Mouse (Mus musculus) heart, embryonic 11.5 days (tissue): ENCODE data around the gene Otud4. TPM values are rescaled to one million over a fixed set of nuclear protein-coding genes. Genes with fewer than 3 reads are reported as not detected.
A peak's percentile ranks its signal among the peaks of the same experiment; 100 is the strongest.

Experiments
- ATAC-seq: fragments of 200-750 bp; cut with Nextera tagmentation; replicated peaks from 2 replicates; pipeline ENCODE4 v1.8.0; 2017; ENCODE audit warnings: moderate library complexity; ENCODE audit not compliant: insufficient number of reproducible peaks, low FRiP score, low TSS enrichment
- H3K27ac ChIP-seq: fragments of 300-500 bp; sonication (generic); 2 replicates; pipeline ENCODE4 v1.5.1; 2014; ENCODE audit warnings: mild to moderate bottlenecking, low read depth, low read length
- H3K27me3 ChIP-seq: fragments of 300-500 bp; sonication (generic); 2 replicates; pipeline ENCODE4 v1.6.1; 2014; ENCODE audit warnings: mild to moderate bottlenecking, low read length, mixed read lengths; ENCODE audit not compliant: control insufficient read depth, insufficient read depth
- H3K36me3 ChIP-seq: fragments of 300-500 bp; sonication (generic); 2 replicates; pipeline ENCODE4 v1.6.1; 2014; ENCODE audit warnings: mild to moderate bottlenecking, low read length, moderate library complexity, mixed read lengths; ENCODE audit not compliant: control insufficient read depth, insufficient read depth
- H3K4me1 ChIP-seq: fragments of 300-500 bp; sonication (generic); 2 replicates; pipeline ENCODE4 v1.6.1; 2014; ENCODE audit warnings: low read length; ENCODE audit not compliant: control insufficient read depth, insufficient read depth
- H3K4me2 ChIP-seq: fragments of 300-500 bp; sonication (generic); 2 replicates; pipeline ENCODE4 v1.6.1; 2014; ENCODE audit warnings: mild to moderate bottlenecking, moderate library complexity
- H3K4me3 ChIP-seq: fragments of 300-500 bp; sonication (generic); 2 replicates; pipeline ENCODE4 v1.5.1; 2014; ENCODE audit warnings: low read depth, low read length
- H3K9ac ChIP-seq: fragments of 300-500 bp; sonication (generic); 2 replicates; pipeline ENCODE4 v1.6.1; 2014; ENCODE audit warnings: mild to moderate bottlenecking, low read depth, low read length, moderate library complexity
- H3K9me3 ChIP-seq: fragments of 300-500 bp; sonication (generic); replicated peaks from 2 replicates; pipeline ENCODE4 v1.6.1; 2016; ENCODE audit warnings: low read length; ENCODE audit not compliant: control insufficient read depth
- WGBS: fragments of 180-500 bp; shearing (Covaris S2); extraction: QIAGEN DNeasy Blood & Tissue Kit; methylation state at CpG from one replicate; pipeline ENCODE4 v1.1.7; 2014; ENCODE audit not compliant: insufficient replicate concordance; 5-methylcytosine and 5-hydroxymethylcytosine counted together
- polyA plus RNA-seq: library from polyadenylated mRNA; unstranded; fragments of >200 nt; fragmentation: Nextera tagmentation; extraction: Ambion mirVana; gene quantifications from 2 replicates; pipeline ENCODE4 v1.2.1, GENCODE M21; 2014

Gene Otud4
- polyA plus RNA-seq, 1 experiment from 2014 or later, result 27.0 TPM

- ATAC-seq, result peak; percentile 52; the same call in 1 of the 2 replicates
- no peak overlapping the region for H3K4me2 ChIP-seq
- no peaks in the 10 kb centered on the region for H3K27me3 ChIP-seq
- H3K4me3 ChIP-seq, result no peak overlapping the region
- 21% methylated on average over 5 of the region's 5 CpGs for WGBS
- H3K36me3 ChIP-seq, result no peaks in the 10 kb centered on the region
- H3K9me3 ChIP-seq, result no peaks in the 10 kb centered on the region
- H3K27ac ChIP-seq, result peak overlapping the region; percentile 0; the same call in 1 of the 2 replicates
- H3K9ac ChIP-seq, result no peak overlapping the region
- 0 out of 2 replicates have a peak, but pooled peaks cover 8% of the 10 kb centered on the region for H3K4me1 ChIP-seq
Observed at GRCm38 (mm10) chr8:79612965-79613364, 26.5 kb upstream of the Otud4 start.

- no peak overlapping the region for H3K4me2 ChIP-seq
- no peaks in the 10 kb centered on the region for H3K36me3 ChIP-seq
- no peak for ATAC-seq
- peaks cover 32% of the 10 kb centered on the region for H3K4me1 ChIP-seq
- no peaks in the 10 kb centered on the region for H3K9me3 ChIP-seq
- H3K27me3 ChIP-seq, result no peaks in the 10 kb centered on the region
- H3K4me3 ChIP-seq, result no peak overlapping the region
- no peak overlapping the region for H3K9ac ChIP-seq
- H3K27ac ChIP-seq, result no peak overlapping the region
- 70% methylated on average over 6 of the region's 6 CpGs for WGBS
Observed at GRCm38 (mm10) chr8:79615741-79616350, 23.6 kb upstream of the Otud4 start.

GRCm38 (mm10) chr8:79618906-79619305 is 20.5 kb upstream of the Otud4 start:
- H3K4me1 ChIP-seq, result peaks cover 31% of the 10 kb centered on the region
- H3K27ac ChIP-seq, result peak overlapping the region; percentile 81
- no peaks in the 10 kb centered on the region for H3K9me3 ChIP-seq
- 38% methylated on average over 5 of the region's 5 CpGs for WGBS
- H3K27me3 ChIP-seq, result no peaks in the 10 kb centered on the region
- no peak overlapping the region for H3K9ac ChIP-seq
- H3K4me3 ChIP-seq, result no peak overlapping the region
- no peak overlapping the region for H3K4me2 ChIP-seq
- ATAC-seq, result no peak
- no peaks in the 10 kb centered on the region for H3K36me3 ChIP-seq

- 51% methylated on average over 2 of the region's 2 CpGs for WGBS
- Histone ChIP-seq H3K36me3 (no peaks in the 10 kb centered on the region), H3K4me2 (peak overlapping the region; percentile 42), H3K9me3 (no peaks in the 10 kb centered on the region), H3K27ac (peak overlapping the region; percentile 81), H3K4me3 (no peak overlapping the region), H3K27me3 (no peaks in the 10 kb centered on the region), H3K4me1 (peaks cover 31% of the 10 kb centered on the region), H3K9ac (no peak overlapping the region)
- no peak for ATAC-seq
Observed at GRCm38 (mm10) chr8:79619353-79619752, 20.1 kb upstream of the Otud4 start.

- H3K27ac ChIP-seq, result peak overlapping the region; percentile 81
Observed at GRCm38 (mm10) chr8:79620000-79620399, 19.4 kb upstream of the Otud4 start.

GRCm38 (mm10) chr8:79620489-79621276 is 18.7 kb upstream of the Otud4 start:
- WGBS, result 32% methylated on average over 9 of the region's 9 CpGs
- peak overlapping the region; percentile 11; the same call in 1 of the 2 replicates for H3K4me2 ChIP-seq
- H3K27ac ChIP-seq, result peak overlapping the region; percentile 81

More at GRCm38 (mm10) chr8:79620000-79620399, 19.4 kb upstream of the Otud4 start:
- H3K9ac ChIP-seq, result peak overlapping the region; percentile 23; the same call in 1 of the 2 replicates
- H3K4me2 ChIP-seq, result peak overlapping the region; percentile 42
- peak; percentile 86 for ATAC-seq
- no peaks in the 10 kb centered on the region for H3K36me3 ChIP-seq
- no peaks in the 10 kb centered on the region for H3K9me3 ChIP-seq
- peaks cover 31% of the 10 kb centered on the region for H3K4me1 ChIP-seq
- WGBS, result 3% methylated on average over 3 of the region's 3 CpGs
- H3K4me3 ChIP-seq, result no peak overlapping the region
- no peaks in the 10 kb centered on the region for H3K27me3 ChIP-seq

GRCm38 (mm10) chr8:79622346-79622745 is 17.1 kb upstream of the Otud4 start:
- 71% methylated on average over 11 of the region's 11 CpGs for WGBS
- peaks cover 31% of the 10 kb centered on the region for H3K4me1 ChIP-seq
- ATAC-seq, result no peak

More at GRCm38 (mm10) chr8:79620489-79621276, 18.7 kb upstream of the Otud4 start:
- Histone ChIP-seq H3K9me3 (no peaks in the 10 kb centered on the region), H3K4me1 (peaks cover 31% of the 10 kb centered on the region), H3K4me3 (no peak overlapping the region), H3K27me3 (no peaks in the 10 kb centered on the region), H3K36me3 (no peaks in the 10 kb centered on the region), H3K9ac (no peak overlapping the region)
- ATAC-seq, result no peak; the same call in 1 of the 2 replicates

GRCm38 (mm10) chr8:79623351-79623750 is 16.1 kb upstream of the Otud4 start:
- Histone ChIP-seq H3K36me3 (no peaks in the 10 kb centered on the region), H3K4me1 (peaks cover 31% of the 10 kb centered on the region), H3K27me3 (no peaks in the 10 kb centered on the region), H3K9me3 (no peaks in the 10 kb centered on the region), H3K4me3 (no peak overlapping the region), H3K27ac (no peak overlapping the region), H3K4me2 (no peak overlapping the region), H3K9ac (peak overlapping the region; percentile 12; the same call in 1 of the 2 replicates)
- no peak for ATAC-seq
- WGBS, result 80% methylated on average over 12 of the region's 12 CpGs

More at GRCm38 (mm10) chr8:79622346-79622745, 17.1 kb upstream of the Otud4 start:
- H3K9me3 ChIP-seq, result no peaks in the 10 kb centered on the region
- H3K27me3 ChIP-seq, result no peaks in the 10 kb centered on the region
- H3K9ac ChIP-seq, result no peak overlapping the region
- no peaks in the 10 kb centered on the region for H3K36me3 ChIP-seq
- no peak overlapping the region for H3K4me3 ChIP-seq
- H3K27ac ChIP-seq, result no peak overlapping the region
- no peak overlapping the region for H3K4me2 ChIP-seq
